29 mouse cellular contexts compared by ENCODE assay signal in genomic region chr11:97048090-97048650, GRCm38 (mm10). TPM values are rescaled to one million over a fixed set of nuclear protein-coding genes. Genes with fewer than 3 reads are reported as not detected.
DNase-seq lines count a peak whose midpoint lies in the region; ATAC-seq and TF ChIP-seq lines count a peak whose summit lies in the region.
"Had no signal": no experiment of that assay in that cellular context is flagged by ENCODE, and none has a peak within 500 bp of the region (broad histone marks: within the 10 kb centered on the region; RNA-seq: fewer than 3 reads in every experiment).

No protein-coding gene starts in this region.

- intact Hi-C loops in gastrocnemius, postnatal 14 days (cut with DNase I; ENCODE audit: low total_unique reads): no loop called here

- no peak overlapping the region for H3K9ac ChIP-seq in lung, postnatal 0 days (replicated peaks; ENCODE audit: low read depth)
- H3K9ac ChIP-seq: heart, embryonic 15.5 days; hindbrain, embryonic 12.5 days; intestine, embryonic 15.5 days; limb, embryonic 15.5 days; liver, embryonic 13.5 days; stomach, embryonic 15.5 days had no signal

- TF ChIP-seq EP300 in lung, postnatal 0 days (IDR thresholded peaks at IDR 0.05): 0 out of 2 replicates have a peak, but pooled peaks have one; percentile 48

- no peak for DNase-seq in lung, postnatal 0 days (ENCODE audit: low spot score)
- DNase-seq in lung, postnatal 10 days: no peak
- peak; percentile 57 for DNase-seq in ZHBTc4 (ENCODE audit: low read depth, low spot score)
- peak; percentile 72 for DNase-seq in adrenal gland, postnatal 10 days
- DNase-seq in gastrocnemius, postnatal 14 days: no peak
- DNase-seq in right cerebral cortex, postnatal 36 days (ENCODE audit: low spot score in 2 of 2): no peak
- no peak for DNase-seq in neural tube, embryonic 10.5 days (ENCODE audit: extremely low spot score, low spot score)
- DNase-seq: cerebellum, adult 11-12 months; cerebellum, postnatal 14 days; gastrocnemius, adult 2 months; kidney, adult 2 months; kidney, postnatal 4 days; layer of hippocampus, postnatal 36 days; liver, embryonic 13.5 days; lung, postnatal 14 days; midbrain, embryonic 14.5 days; thymus, adult 2 months; thymus, postnatal 36 days had no signal

- no peak overlapping the region for H3K4me3 ChIP-seq in lung, postnatal 0 days (ENCODE audit: low read depth, low read length)
- H3K4me3 ChIP-seq: erythroblast, embryonic 14.5 days; gastrocnemius, adult 2 months; heart, embryonic 15.5 days; hindbrain, embryonic 12.5 days; intestine, embryonic 15.5 days; limb, embryonic 10.5 days; limb, embryonic 15.5 days; liver, embryonic 13.5 days; stomach, embryonic 15.5 days had no signal

- H3K9me3 ChIP-seq in lung, postnatal 0 days (ENCODE audit: low read length): no peaks in the 10 kb centered on the region
- H3K9me3 ChIP-seq: heart, embryonic 15.5 days; hindbrain, embryonic 12.5 days; intestine, embryonic 15.5 days; limb, embryonic 10.5 days; limb, embryonic 15.5 days; liver, embryonic 13.5 days; stomach, embryonic 15.5 days had no signal

- no peaks in the 10 kb centered on the region for H3K27me3 ChIP-seq in lung, postnatal 0 days (replicated peaks; ENCODE audit: insufficient read depth, low read length)
- H3K27me3 ChIP-seq: heart, embryonic 15.5 days; hindbrain, embryonic 12.5 days; intestine, embryonic 15.5 days; limb, embryonic 15.5 days; liver, embryonic 13.5 days; stomach, embryonic 15.5 days had no signal

- no peak for ATAC-seq in lung, postnatal 0 days
- ATAC-seq: forebrain, embryonic 16.5 days; hindbrain, postnatal 0 days; intestine, embryonic 15.5 days had no signal

- peaks cover 10% of the 10 kb centered on the region; the same call in 1 of the 2 replicates for H3K4me1 ChIP-seq in lung, postnatal 0 days (ENCODE audit: insufficient read depth, low read depth, low read length)

- WGBS in lung, postnatal 0 days: 67% methylated on average over 8 of the region's 8 CpGs

- no peaks in the 10 kb centered on the region for H3K36me3 ChIP-seq in lung, postnatal 0 days (ENCODE audit: insufficient read depth, low read length)

- no peak overlapping the region for H3K4me2 ChIP-seq in lung, postnatal 0 days (replicated peaks; ENCODE audit: low read depth, low read length)
- H3K4me2 ChIP-seq: heart, embryonic 15.5 days; hindbrain, embryonic 12.5 days; intestine, embryonic 15.5 days; limb, embryonic 15.5 days; liver, embryonic 13.5 days; stomach, embryonic 15.5 days had no signal

- no peak for TF ChIP-seq CTCF in lung, postnatal 0 days (IDR thresholded peaks at IDR 0.05)

- no peak overlapping the region for H3K27ac ChIP-seq in lung, postnatal 0 days (ENCODE audit: low read length)
- H3K27ac ChIP-seq: gastrocnemius, adult 2 months; heart, embryonic 15.5 days; hindbrain, embryonic 12.5 days; hindbrain, postnatal 0 days; intestine, embryonic 15.5 days; limb, embryonic 10.5 days; limb, embryonic 15.5 days; liver, embryonic 13.5 days; stomach, embryonic 15.5 days had no signal

RNA-seq across cellular contexts. Expression of gene Osbpl7, which starts 2.3 kb away (rescaled TPM):
- polyA plus RNA-seq in lung, postnatal 0 days (2015; fragmentation: Nextera tagmentation; extraction: Ambion mirVana): 11.4 and 11.9 TPM in 2 replicates
- 10 to 100 TPM; 10.2 to 13.2 TPM for total RNA-seq in adrenal gland, postnatal 10 days (2021)
- total RNA-seq in gastrocnemius, postnatal 14 days (2021): 1 to 10 TPM; 2.7 to 3.3 TPM

RNA-seq across cellular contexts. Expression of gene Mrpl10, which starts 6.8 kb away (rescaled TPM):
- polyA plus RNA-seq in lung, postnatal 0 days (2015; fragmentation: Nextera tagmentation; extraction: Ambion mirVana): 50.8 and 53.5 TPM in 2 replicates
- 100 to 1,000 TPM; 137 to 139 TPM for total RNA-seq in adrenal gland, postnatal 10 days (2021)
- total RNA-seq in gastrocnemius, postnatal 14 days (2021): 10 to 100 TPM; 39.8 to 44.0 TPM

RNA-seq across cellular contexts. Expression of gene Lrrc46, which starts 7.0 kb away (rescaled TPM):
- polyA plus RNA-seq in lung, postnatal 0 days (2015; fragmentation: Nextera tagmentation; extraction: Ambion mirVana): 7.5 and 9.8 TPM in 2 replicates
- 1 to 10 TPM; 1.0 to 1.1 TPM for total RNA-seq in adrenal gland, postnatal 10 days (2021)
- total RNA-seq in gastrocnemius, postnatal 14 days (2021): not detected
- total RNA-seq: gastrocnemius, adult 2 months had no signal
- polyA plus RNA-seq: erythroblast, embryonic 14.5 days had no signal

RNA-seq across cellular contexts. Expression of gene Scrn2, which starts 18.4 kb away (rescaled TPM):
- polyA plus RNA-seq in lung, postnatal 0 days (2015; fragmentation: Nextera tagmentation; extraction: Ambion mirVana): 15.7 and 17.2 TPM in 2 replicates
- 10 to 100 TPM; 22.5 to 25.9 TPM for total RNA-seq in adrenal gland, postnatal 10 days (2021)
- 10 to 100 TPM in 1 of 2 experiments, 1 to 10 TPM in 1; 8.9 to 10.4 TPM for total RNA-seq in gastrocnemius, postnatal 14 days (2021)

RNA-seq across cellular contexts. Expression of gene Sp6, which starts 35.0 kb away (rescaled TPM):
- 0.56 and 0.81 TPM in 2 replicates for polyA plus RNA-seq in lung, postnatal 0 days (2015; fragmentation: Nextera tagmentation; extraction: Ambion mirVana)
- under 1 TPM; 0.18 to 0.30 TPM for total RNA-seq in adrenal gland, postnatal 10 days (2021)
- under 1 TPM; 0.10 to 0.11 TPM for total RNA-seq in gastrocnemius, postnatal 14 days (2021)
- total RNA-seq: neutrophil, adult 5-6 weeks had no signal
- polyA plus RNA-seq: erythroblast, embryonic 14.5 days; forebrain, embryonic 11.5 days; midbrain, embryonic 14.5 days had no signal

Comparison
In these comparisons a context has a peak if more than half of its experiments do, and no peak if none do; other contexts are left out.
1. DNase-seq: peak in ZHBTc4 (single experiment) and adrenal gland, postnatal 10 days (single experiment); none in lung, postnatal 0 days (single experiment), lung, postnatal 10 days (single experiment), gastrocnemius, postnatal 14 days (single experiment), right cerebral cortex, postnatal 36 days (0 of 2) and neural tube, embryonic 10.5 days (single experiment).